Mouse (Mus musculus): Measurements from ENCODE around the gene Asic2. TPM values are rescaled to one million over a fixed set of nuclear protein-coding genes. Genes with fewer than 3 reads are reported as not detected.

Asic2 gene
- polyA plus RNA-seq, 2 experiments, result 0.01 to 0.04 TPM

- Histone ChIP-seq H3K4me2 (ENCODE audit: low read depth) (no peak overlapping the region), H3K36me3 (replicated peaks; ENCODE audit: control insufficient read depth, insufficient read depth, low read depth) (no peaks in the 10 kb centered on the region), H3K4me1 (replicated peaks; ENCODE audit: control insufficient read depth in 2 of 2, insufficient read depth in 2 of 2, low read length in 1 of 2) (no peaks in the 10 kb centered on the region), H3K9ac (replicated peaks) (no peak overlapping the region), H3K27ac (no peak overlapping the region), H3K4me3 (ENCODE audit: insufficient read depth in 1 of 2, low read depth in 2 of 2, low read length in 2 of 2) (no peak overlapping the region), H3K27me3 (ENCODE audit: control insufficient read depth, insufficient read depth, low read length) (no peaks in the 10 kb centered on the region), H3K9me3 (ENCODE audit: control insufficient read depth, low read length) (no peaks in the 10 kb centered on the region)
- ATAC-seq (ENCODE audit: insufficient read depth) (no peak), DNase-seq (ENCODE audit: low read depth in 3 of 3, low spot score in 3 of 3) (no peak)
- peak; percentile 42; the same call in 1 of the 2 replicates for TF ChIP-seq CTCF (IDR thresholded peaks at IDR 0.05; ENCODE audit: low read depth)
- TF ChIP-seq EP300 (IDR thresholded peaks at IDR 0.05; ENCODE audit: low read depth), result no peak
These were observed 492.0 kb downstream of the Asic2 start for GRCm38 (mm10) chr11:81476231-81476630.

GRCm38 (mm10) chr11:81474121-81474520 lies 494.1 kb downstream of the Asic2 start:
- no peaks in the 10 kb centered on the region for H3K27me3 ChIP-seq (ENCODE audit: control insufficient read depth, insufficient read depth, low read length)
- H3K9me3 ChIP-seq (ENCODE audit: control insufficient read depth, low read length), result no peaks in the 10 kb centered on the region
- no peak overlapping the region for H3K4me2 ChIP-seq (ENCODE audit: low read depth)
- H3K4me3 ChIP-seq (ENCODE audit: insufficient read depth in 1 of 2, low read depth in 2 of 2, low read length in 2 of 2), result no peak overlapping the region
- H3K4me1 ChIP-seq (replicated peaks; ENCODE audit: control insufficient read depth in 2 of 2, insufficient read depth in 2 of 2, low read length in 1 of 2), result no peaks in the 10 kb centered on the region
- H3K27ac ChIP-seq, result no peak overlapping the region
- no peak overlapping the region for H3K9ac ChIP-seq (replicated peaks)
- ATAC-seq (ENCODE audit: insufficient read depth) (no peak), DNase-seq (ENCODE audit: low read depth in 3 of 3, low spot score in 3 of 3) (no peak)
- H3K36me3 ChIP-seq (replicated peaks; ENCODE audit: control insufficient read depth, insufficient read depth, low read depth), result no peaks in the 10 kb centered on the region
- TF ChIP-seq CTCF (IDR thresholded peaks at IDR 0.05; ENCODE audit: low read depth) (no peak), EP300 (IDR thresholded peaks at IDR 0.05; ENCODE audit: low read depth) (no peak)
- WGBS (ENCODE audit: insufficient replicate concordance), result 45% methylated on average over 2 of the region's 2 CpGs

GRCm38 (mm10) chr11:81462199-81462598 lies 506.1 kb downstream of the Asic2 start:
- no peak for DNase-seq (ENCODE audit: low read depth in 3 of 3, low spot score in 3 of 3)
- Histone ChIP-seq H3K27ac (no peak overlapping the region), H3K9ac (replicated peaks) (no peak overlapping the region), H3K4me3 (ENCODE audit: insufficient read depth in 1 of 2, low read depth in 2 of 2, low read length in 2 of 2) (no peak overlapping the region), H3K4me2 (ENCODE audit: low read depth) (no peak overlapping the region), H3K4me1 (replicated peaks; ENCODE audit: control insufficient read depth in 2 of 2, insufficient read depth in 2 of 2, low read length in 1 of 2) (no peaks in the 10 kb centered on the region), H3K27me3 (ENCODE audit: control insufficient read depth, insufficient read depth, low read length) (no peaks in the 10 kb centered on the region), H3K36me3 (replicated peaks; ENCODE audit: control insufficient read depth, insufficient read depth, low read depth) (no peaks in the 10 kb centered on the region), H3K9me3 (ENCODE audit: control insufficient read depth, low read length) (no peaks in the 10 kb centered on the region)
- TF ChIP-seq EP300 (IDR thresholded peaks at IDR 0.05; ENCODE audit: low read depth) (no peak), CTCF (IDR thresholded peaks at IDR 0.05; ENCODE audit: low read depth) (peak; percentile 13; the same call in 1 of the 2 replicates)
- ATAC-seq (ENCODE audit: insufficient read depth), result no peak
- 8% methylated on average over 5 of the region's 5 CpGs for WGBS (ENCODE audit: insufficient replicate concordance)

- no peak overlapping the region for H3K27ac ChIP-seq
- DNase-seq (ENCODE audit: low read depth in 3 of 3, low spot score in 3 of 3), result no peak
- H3K27me3 ChIP-seq (ENCODE audit: control insufficient read depth, insufficient read depth, low read length), result no peaks in the 10 kb centered on the region
- 32% methylated on average over 4 of the region's 4 CpGs for WGBS (ENCODE audit: insufficient replicate concordance)
- no peak overlapping the region for H3K4me3 ChIP-seq (ENCODE audit: insufficient read depth in 1 of 2, low read depth in 2 of 2, low read length in 2 of 2)
- H3K4me1 ChIP-seq (replicated peaks; ENCODE audit: control insufficient read depth in 2 of 2, insufficient read depth in 2 of 2, low read length in 1 of 2), result no peaks in the 10 kb centered on the region
- no peaks in the 10 kb centered on the region for H3K36me3 ChIP-seq (replicated peaks; ENCODE audit: control insufficient read depth, insufficient read depth, low read depth)
- ATAC-seq (ENCODE audit: insufficient read depth), result no peak
- no peaks in the 10 kb centered on the region for H3K9me3 ChIP-seq (ENCODE audit: control insufficient read depth, low read length)
- TF ChIP-seq EP300 (IDR thresholded peaks at IDR 0.05; ENCODE audit: low read depth) (no peak), CTCF (IDR thresholded peaks at IDR 0.05; ENCODE audit: low read depth) (no peak)
- no peak overlapping the region for H3K4me2 ChIP-seq (ENCODE audit: low read depth)
- H3K9ac ChIP-seq (replicated peaks), result no peak overlapping the region
These were observed 506.5 kb downstream of the Asic2 start for GRCm38 (mm10) chr11:81461748-81462147.

DNA sequence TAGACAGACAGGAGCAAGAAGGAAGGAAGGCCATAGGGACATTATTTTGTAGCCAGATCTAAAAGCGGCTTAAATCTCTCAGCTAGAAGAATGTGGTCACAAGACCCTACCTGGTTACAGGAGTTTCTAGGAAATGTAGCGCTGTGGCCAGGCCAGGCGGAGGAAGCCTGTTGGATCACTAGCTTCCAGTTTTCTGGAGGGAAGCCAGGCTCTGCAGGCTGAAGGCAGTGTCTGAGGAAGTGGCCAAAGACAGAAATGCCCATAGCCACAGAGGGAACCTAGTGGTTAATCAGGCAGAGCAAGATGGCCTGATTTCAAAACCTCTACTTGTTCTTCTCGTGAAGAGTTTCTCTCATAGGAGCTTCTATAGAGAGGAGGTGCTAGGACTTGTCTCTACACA lies 513.3 kb downstream of the Asic2 start:
- TF ChIP-seq CTCF (IDR thresholded peaks at IDR 0.05; ENCODE audit: low read depth) (no peak), EP300 (IDR thresholded peaks at IDR 0.05; ENCODE audit: low read depth) (no peak)
- DNase-seq (ENCODE audit: low read depth in 3 of 3, low spot score in 3 of 3) (no peak), ATAC-seq (ENCODE audit: insufficient read depth) (no peak)
- Histone ChIP-seq H3K36me3 (replicated peaks; ENCODE audit: control insufficient read depth, insufficient read depth, low read depth) (no peaks in the 10 kb centered on the region), H3K27ac (no peak overlapping the region), H3K27me3 (ENCODE audit: control insufficient read depth, insufficient read depth, low read length) (no peaks in the 10 kb centered on the region), H3K4me3 (ENCODE audit: insufficient read depth in 1 of 2, low read depth in 2 of 2, low read length in 2 of 2) (no peak overlapping the region), H3K9ac (replicated peaks) (no peak overlapping the region), H3K4me1 (replicated peaks; ENCODE audit: control insufficient read depth in 2 of 2, insufficient read depth in 2 of 2, low read length in 1 of 2) (no peaks in the 10 kb centered on the region), H3K4me2 (ENCODE audit: low read depth) (no peak overlapping the region), H3K9me3 (ENCODE audit: control insufficient read depth, low read length) (no peaks in the 10 kb centered on the region)
- WGBS (ENCODE audit: insufficient replicate concordance), result 48% methylated on average over 4 of the region's 4 CpGs
